Mouse (Mus musculus): ENCODE measurements around the gene Fam198b. TPM values are rescaled to one million over a fixed set of nuclear protein-coding genes. Genes with fewer than 3 reads are reported as not detected.

The Fam198b gene
- polyA plus RNA-seq, 1 experiment from 2014 or later: 11.7 TPM

DNA sequence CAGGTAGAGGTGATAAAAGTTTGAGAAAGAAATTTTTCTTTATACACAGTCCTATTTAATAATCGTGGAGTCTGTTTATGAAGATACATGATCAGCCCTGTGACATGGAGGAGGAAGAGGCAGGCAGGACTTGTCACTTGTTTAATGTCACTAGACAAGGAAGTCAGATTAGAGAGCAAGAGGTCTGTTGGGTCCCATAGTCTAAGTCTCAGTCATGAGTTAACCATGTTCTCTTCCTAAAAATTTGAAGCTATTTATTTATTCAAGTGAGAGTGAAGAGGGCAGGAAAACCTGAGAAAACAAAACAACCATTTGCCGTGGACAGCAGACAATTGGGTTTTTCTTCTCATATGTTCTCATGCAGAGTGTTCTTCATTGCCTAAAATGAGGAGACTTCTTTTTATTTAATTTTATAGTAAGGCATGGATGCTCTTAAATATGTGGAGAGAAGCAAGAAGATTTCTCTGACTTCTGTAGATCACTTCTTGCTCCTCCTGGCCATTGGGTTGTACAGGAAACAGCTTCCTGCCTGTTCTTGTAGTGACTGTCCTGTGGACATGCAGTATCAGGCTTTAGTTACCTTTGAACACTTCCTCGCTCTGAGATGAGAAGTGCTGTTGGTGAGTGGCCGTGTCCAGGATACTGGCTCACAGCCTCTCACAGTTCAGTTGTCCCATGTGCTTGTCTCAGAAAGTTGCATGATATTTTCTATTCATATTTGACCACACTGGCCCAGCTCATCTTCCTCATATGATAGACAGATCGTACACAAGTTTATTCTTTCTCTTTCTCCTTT lies 22.1 kb downstream of the Fam198b start:
- H3K27ac ChIP-seq: no peak overlapping the region
- no peak overlapping the region for H3K4me2 ChIP-seq (replicated peaks)
- H3K4me3 ChIP-seq: no peak overlapping the region
- 84% methylated on average over 5 of the region's 5 CpGs for WGBS
- ATAC-seq (ENCODE audit: low FRiP score, low read depth): no peak
- H3K27me3 ChIP-seq: no peaks in the 10 kb centered on the region
- H3K36me3 ChIP-seq: no peaks in the 10 kb centered on the region
- H3K9ac ChIP-seq: no peak overlapping the region
- H3K4me1 ChIP-seq: no peaks in the 10 kb centered on the region
- no peaks in the 10 kb centered on the region for H3K9me3 ChIP-seq

GRCm38 (mm10) chr3:79907223-79907622 lies 22.9 kb downstream of the Fam198b start:
- Histone ChIP-seq H3K4me2 (replicated peaks) (no peak overlapping the region), H3K4me1 (no peaks in the 10 kb centered on the region), H3K36me3 (no peaks in the 10 kb centered on the region), H3K27me3 (no peaks in the 10 kb centered on the region), H3K27ac (no peak overlapping the region), H3K9me3 (no peaks in the 10 kb centered on the region), H3K9ac (no peak overlapping the region), H3K4me3 (no peak overlapping the region)
- no peak for ATAC-seq (ENCODE audit: low FRiP score, low read depth)
- 50% methylated on average over 7 of the region's 7 CpGs for WGBS

- Histone ChIP-seq H3K4me2 (replicated peaks) (no peak overlapping the region), H3K36me3 (no peaks in the 10 kb centered on the region), H3K27ac (no peak overlapping the region), H3K4me3 (no peak overlapping the region), H3K4me1 (no peaks in the 10 kb centered on the region), H3K9me3 (no peaks in the 10 kb centered on the region), H3K9ac (no peak overlapping the region), H3K27me3 (no peaks in the 10 kb centered on the region)
- no peak for ATAC-seq (ENCODE audit: low FRiP score, low read depth)
- WGBS: 78% methylated on average over 10 of the region's 10 CpGs
Observed at GRCm38 (mm10) chr3:79910375-79911141, 26.2 kb downstream of the Fam198b start.

DNA sequence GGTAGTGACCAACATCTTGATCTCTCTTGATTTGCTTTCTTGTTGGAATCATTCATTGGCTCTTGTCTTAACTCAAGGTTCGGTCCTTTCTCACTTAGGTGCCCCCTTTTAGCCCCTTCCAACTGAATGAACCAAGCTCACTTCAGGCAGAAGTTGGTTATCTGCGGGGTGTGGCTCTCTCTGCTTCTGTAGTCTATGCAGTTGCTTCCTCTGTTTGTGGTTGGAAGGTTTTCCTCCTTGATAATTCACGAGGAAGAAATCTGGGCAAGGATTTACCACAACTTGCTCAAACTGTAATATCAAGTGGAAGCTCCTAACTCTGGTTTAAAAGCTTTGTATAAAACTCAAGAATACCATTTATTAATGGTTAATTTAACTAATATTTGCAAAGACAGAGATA lies 26.8 kb downstream of the Fam198b start:
- no peaks in the 10 kb centered on the region for H3K27me3 ChIP-seq
- H3K4me3 ChIP-seq: no peak overlapping the region
- no peaks in the 10 kb centered on the region for H3K9me3 ChIP-seq
- ATAC-seq (ENCODE audit: low FRiP score, low read depth): no peak
- H3K9ac ChIP-seq: no peak overlapping the region
- no peaks in the 10 kb centered on the region for H3K4me1 ChIP-seq
- no peak overlapping the region for H3K27ac ChIP-seq
- no peaks in the 10 kb centered on the region for H3K36me3 ChIP-seq
- H3K4me2 ChIP-seq (replicated peaks): no peak overlapping the region
- WGBS: 84% methylated on average over 3 of the region's 3 CpGs

- H3K27me3 ChIP-seq: no peaks in the 10 kb centered on the region
- H3K36me3 ChIP-seq: no peaks in the 10 kb centered on the region
- WGBS: 83% methylated on average over 5 of the region's 5 CpGs
- no peaks in the 10 kb centered on the region for H3K9me3 ChIP-seq
- H3K4me3 ChIP-seq: no peak overlapping the region
- H3K4me1 ChIP-seq: no peaks in the 10 kb centered on the region
- H3K4me2 ChIP-seq (replicated peaks): no peak overlapping the region
- no peak for ATAC-seq (ENCODE audit: low FRiP score, low read depth)
- no peak overlapping the region for H3K9ac ChIP-seq
- no peak overlapping the region for H3K27ac ChIP-seq
Observed at GRCm38 (mm10) chr3:79914012-79914411, 29.7 kb downstream of the Fam198b start.

DNA sequence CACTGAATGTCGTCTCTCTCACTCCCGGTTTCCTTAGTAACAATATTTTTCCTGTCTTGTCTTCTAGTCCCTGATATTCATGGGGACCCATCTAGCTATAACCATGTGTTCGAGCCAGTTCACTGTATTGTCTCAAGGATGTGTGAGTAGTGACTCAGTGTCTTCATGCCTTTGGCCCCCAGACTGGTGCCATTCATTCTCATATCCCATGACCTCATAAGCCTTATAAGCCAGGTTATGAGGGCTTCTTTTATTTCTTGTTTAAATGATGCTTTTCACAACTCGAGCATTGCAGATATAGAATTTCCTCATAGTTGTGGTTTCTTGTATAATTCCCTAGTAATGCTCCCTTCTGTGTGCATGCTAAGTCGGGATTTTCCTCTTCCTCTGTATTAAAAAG lies 31.9 kb downstream of the Fam198b start:
- no peak overlapping the region for H3K4me3 ChIP-seq
- no peaks in the 10 kb centered on the region for H3K27me3 ChIP-seq
- H3K27ac ChIP-seq: no peak overlapping the region
- H3K9ac ChIP-seq: no peak overlapping the region
- 85% methylated on average over 5 of the region's 5 CpGs for WGBS
- H3K4me1 ChIP-seq: no peaks in the 10 kb centered on the region
- H3K4me2 ChIP-seq (replicated peaks): no peak overlapping the region
- H3K9me3 ChIP-seq: no peaks in the 10 kb centered on the region
- no peaks in the 10 kb centered on the region for H3K36me3 ChIP-seq
- ATAC-seq (ENCODE audit: low FRiP score, low read depth): no peak

DNA sequence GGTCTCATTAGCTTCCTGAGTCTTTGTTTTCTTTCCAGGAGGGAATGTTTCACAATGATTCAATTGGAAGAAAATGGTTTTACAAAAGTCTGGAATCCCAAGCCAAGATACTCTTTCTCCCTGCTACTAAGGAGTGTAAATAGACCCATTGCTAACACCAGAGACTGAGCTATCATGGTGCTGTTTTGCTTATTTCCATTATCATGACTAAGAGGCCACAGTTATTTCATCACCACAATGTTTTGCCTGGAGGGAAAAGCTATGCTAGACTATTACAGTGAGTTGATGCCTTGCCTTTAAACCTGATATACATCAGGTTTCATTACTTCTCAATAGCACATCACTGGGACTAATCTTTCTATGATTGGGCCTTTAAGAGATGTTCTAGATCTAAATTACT lies 34.4 kb downstream of the Fam198b start:
- Histone ChIP-seq H3K4me3 (no peak overlapping the region), H3K27ac (no peak overlapping the region), H3K36me3 (no peaks in the 10 kb centered on the region), H3K9me3 (no peaks in the 10 kb centered on the region), H3K27me3 (no peaks in the 10 kb centered on the region), H3K4me2 (replicated peaks) (no peak overlapping the region), H3K4me1 (no peaks in the 10 kb centered on the region), H3K9ac (no peak overlapping the region)
- ATAC-seq (ENCODE audit: low FRiP score, low read depth): no peak

DNA sequence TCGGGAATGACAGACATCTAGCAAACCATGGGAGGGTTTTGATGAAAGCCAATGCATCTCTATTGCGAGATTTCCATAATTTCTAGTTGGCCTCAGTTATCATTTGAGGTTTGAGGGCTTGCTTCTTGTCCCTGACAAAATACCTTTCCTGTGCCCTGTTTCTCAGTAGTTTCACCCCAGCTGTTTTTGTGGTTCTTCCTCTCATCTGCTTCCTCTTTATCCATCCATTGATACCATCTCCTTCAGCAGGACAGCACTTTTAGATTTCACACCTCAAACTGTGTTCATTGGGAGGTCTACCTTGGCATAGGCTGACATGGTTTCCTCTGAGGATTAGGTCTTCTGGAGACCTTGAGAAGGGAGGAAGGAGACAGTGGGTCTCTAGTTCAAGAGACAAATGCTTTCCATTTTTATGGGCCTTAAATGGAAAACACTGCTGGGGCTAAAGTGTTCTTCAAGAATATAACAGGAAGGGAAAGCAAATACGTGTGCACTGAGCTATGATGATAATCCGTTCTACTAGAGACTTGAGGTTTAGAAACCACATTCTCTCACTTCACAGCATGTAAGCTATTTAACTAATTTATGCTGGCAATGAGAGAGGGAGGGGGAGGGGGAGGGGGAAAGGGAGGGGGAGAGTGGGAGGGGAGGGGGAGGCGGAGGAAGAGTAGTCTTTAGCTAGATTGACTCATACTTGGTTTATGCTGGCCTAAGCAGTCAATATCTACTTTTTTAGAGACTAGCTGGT lies 41.8 kb downstream of the Fam198b start:
- WGBS: 69% methylated on average over 5 of the region's 5 CpGs
- Histone ChIP-seq H3K4me2 (replicated peaks) (no peak overlapping the region), H3K9ac (no peak overlapping the region), H3K27me3 (no peaks in the 10 kb centered on the region), H3K4me1 (no peaks in the 10 kb centered on the region), H3K9me3 (no peaks in the 10 kb centered on the region), H3K36me3 (no peaks in the 10 kb centered on the region), H3K4me3 (no peak overlapping the region), H3K27ac (no peak overlapping the region)
- ATAC-seq (ENCODE audit: low FRiP score, low read depth): no peak

DNA sequence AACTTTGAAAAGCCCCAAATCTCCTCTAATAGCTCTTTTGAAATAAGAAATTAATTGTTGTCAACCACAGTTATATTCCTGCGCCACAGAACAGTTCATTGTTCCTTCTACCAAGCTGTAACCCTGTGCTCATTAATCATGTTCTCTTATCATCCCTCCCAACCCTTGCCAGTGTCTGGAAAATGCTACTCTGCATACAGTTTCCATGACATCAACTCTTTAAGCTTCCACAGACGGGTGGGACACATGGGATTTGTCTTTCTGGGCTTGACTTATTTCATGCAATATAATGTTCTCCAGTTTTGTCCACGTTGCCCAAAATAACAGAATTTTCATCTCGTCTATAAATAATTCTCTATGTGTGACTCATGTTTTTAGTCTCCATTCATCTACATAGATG lies 42.7 kb downstream of the Fam198b start:
- Histone ChIP-seq H3K9me3 (no peaks in the 10 kb centered on the region), H3K9ac (no peak overlapping the region), H3K4me3 (no peak overlapping the region), H3K4me1 (no peaks in the 10 kb centered on the region), H3K36me3 (no peaks in the 10 kb centered on the region), H3K27ac (no peak overlapping the region), H3K27me3 (no peaks in the 10 kb centered on the region), H3K4me2 (replicated peaks) (no peak overlapping the region)
- no peak for ATAC-seq (ENCODE audit: low FRiP score, low read depth)
- 74% methylated on average over 4 of the region's 4 CpGs for WGBS

DNA sequence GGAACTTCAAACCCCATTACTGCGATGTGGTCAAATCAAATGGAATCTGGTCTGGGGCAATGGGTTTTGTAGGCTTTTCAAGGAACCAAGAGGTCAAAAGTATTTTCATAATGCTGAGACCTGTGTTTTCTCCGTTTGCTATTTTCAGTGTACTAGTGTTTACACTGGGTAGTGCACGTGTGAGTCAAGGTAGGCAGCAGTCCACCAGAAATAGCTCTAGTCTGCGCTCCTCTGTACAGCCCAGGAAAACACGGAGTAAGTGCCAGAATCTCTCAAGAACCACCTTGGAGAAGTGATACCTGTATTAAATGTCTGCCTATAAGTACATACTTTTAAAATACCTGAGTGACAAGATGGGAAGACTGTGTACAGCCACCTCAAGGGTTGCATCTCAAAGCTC lies 44.1 kb downstream of the Fam198b start:
- WGBS: 85% methylated on average over 5 of the region's 5 CpGs
- ATAC-seq (ENCODE audit: low FRiP score, low read depth): no peak

DNA sequence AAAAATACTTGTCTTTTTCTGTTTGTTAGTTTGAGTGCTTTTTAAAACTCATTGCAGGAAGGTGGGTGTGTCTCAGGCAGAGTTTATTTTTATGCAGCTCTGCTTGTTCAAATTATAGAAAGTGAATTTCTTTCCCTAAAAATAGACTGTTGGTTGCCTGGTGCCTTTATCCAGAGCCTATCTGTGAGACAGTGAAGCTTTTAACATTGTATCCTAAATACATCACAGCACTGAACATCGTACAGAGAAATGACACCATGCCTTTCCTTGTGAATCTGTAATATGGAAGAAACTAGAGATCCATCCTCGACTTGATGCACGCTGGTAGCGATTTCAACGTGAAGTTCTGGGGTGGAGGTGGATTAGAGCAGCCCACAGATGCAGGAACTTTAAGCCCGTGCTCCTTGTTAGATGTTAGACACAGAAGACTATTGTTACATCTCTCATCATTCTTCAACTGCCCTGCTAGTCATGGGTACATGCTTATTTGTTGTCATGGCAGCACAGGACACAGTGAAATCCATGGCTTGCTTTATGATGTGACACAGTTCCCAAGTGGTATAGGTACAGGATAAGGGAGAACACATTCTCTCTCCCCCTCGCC lies 45.9 kb downstream of the Fam198b start:
- no peak overlapping the region for H3K4me2 ChIP-seq (replicated peaks)
- no peaks in the 10 kb centered on the region for H3K36me3 ChIP-seq
- no peak; the same call in 1 of the 2 replicates for ATAC-seq (ENCODE audit: low FRiP score, low read depth)
- H3K27ac ChIP-seq: no peak overlapping the region
- H3K4me1 ChIP-seq: no peaks in the 10 kb centered on the region
- 66% methylated on average over 6 of the region's 7 CpGs for WGBS
- no peak overlapping the region for H3K9ac ChIP-seq
- H3K4me3 ChIP-seq: no peak overlapping the region
- no peaks in the 10 kb centered on the region for H3K9me3 ChIP-seq
- H3K27me3 ChIP-seq: no peaks in the 10 kb centered on the region

More for the DNA sequence above, 44.1 kb downstream of the Fam198b start:
- H3K4me1 ChIP-seq: no peaks in the 10 kb centered on the region
- H3K4me2 ChIP-seq (replicated peaks): no peak overlapping the region
- no peaks in the 10 kb centered on the region for H3K36me3 ChIP-seq
- H3K27ac ChIP-seq: no peak overlapping the region
- no peaks in the 10 kb centered on the region for H3K27me3 ChIP-seq
- H3K4me3 ChIP-seq: no peak overlapping the region
- no peaks in the 10 kb centered on the region for H3K9me3 ChIP-seq
- no peak overlapping the region for H3K9ac ChIP-seq

GRCm38 (mm10) chr3:79936213-79936612 lies 51.9 kb downstream of the Fam198b start:
- Histone ChIP-seq H3K27ac (no peak overlapping the region), H3K4me1 (peaks cover 7% of the 10 kb centered on the region; the same call in 1 of the 2 replicates), H3K9ac (no peak overlapping the region), H3K4me2 (replicated peaks) (no peak overlapping the region), H3K9me3 (no peaks in the 10 kb centered on the region), H3K36me3 (no peaks in the 10 kb centered on the region), H3K27me3 (no peaks in the 10 kb centered on the region), H3K4me3 (no peak overlapping the region)
- WGBS: 19% methylated on average over 6 of the region's 6 CpGs
- ATAC-seq (ENCODE audit: low FRiP score, low read depth): peak; percentile 78; the same call in 1 of the 2 replicates
